Mouse (Mus musculus) embryonic facial prominence, embryonic 15.5 days (tissue): ENCODE measurements at regions not wholly inside any gene's neighbourhood (a gene's known extent, or its start where the extent isn't known, plus 50 kb on each side); places are given as distances from the start of the nearest gene placed in this dataset.

Experiments
- ATAC-seq: fragments of 200-750 bp; cut with Nextera tagmentation; 2 replicates; pipeline ENCODE4 v1.8.0; 2017; ENCODE audit warnings: low read depth, moderate TSS enrichment; ENCODE audit not compliant: insufficient number of reproducible peaks, low FRiP score, low TSS enrichment
- H3K27ac ChIP-seq: fragments of 300-500 bp; sonication (generic); replicated peaks from 2 replicates; pipeline ENCODE4 v1.5.1; 2015; ENCODE audit warnings: mild to moderate bottlenecking, inconsistent platforms
- H3K27me3 ChIP-seq: fragments of 300-500 bp; sonication (generic); 2 replicates; pipeline ENCODE4 v1.6.1; 2015; ENCODE audit warnings: inconsistent platforms
- H3K36me3 ChIP-seq: fragments of 300-500 bp; sonication (generic); 2 replicates; pipeline ENCODE4 v1.6.1; 2015; ENCODE audit warnings: mild to moderate bottlenecking, inconsistent platforms
- H3K4me1 ChIP-seq: fragments of 300-500 bp; sonication (generic); 2 replicates; pipeline ENCODE4 v1.6.1; 2015; ENCODE audit warnings: inconsistent platforms
- H3K4me2 ChIP-seq: fragments of 300-500 bp; sonication (generic); replicated peaks from 2 replicates; pipeline ENCODE4 v1.6.1; 2015; ENCODE audit warnings: mild to moderate bottlenecking, inconsistent platforms
- H3K4me3 ChIP-seq: fragments of 300-500 bp; sonication (generic); replicated peaks from 2 replicates; pipeline ENCODE4 v1.5.1; 2015; ENCODE audit warnings: mild to moderate bottlenecking, inconsistent platforms
- H3K9ac ChIP-seq: fragments of 300-500 bp; sonication (generic); 2 replicates; pipeline ENCODE4 v1.6.1; 2015; ENCODE audit warnings: inconsistent platforms
- H3K9me3 ChIP-seq: fragments of 300-500 bp; sonication (generic); replicated peaks from 2 replicates; pipeline ENCODE4 v1.6.1; 2016; ENCODE audit warnings: inconsistent platforms
- WGBS: fragments of 180-500 bp; shearing (Covaris S2); methylation state at CpG from one replicate; pipeline ENCODE4 v1.1.7; 2015; 5-methylcytosine and 5-hydroxymethylcytosine counted together

GRCm38 (mm10) chr8:117894861-117895260 is 93.1 kb upstream of the Mphosph6 start:
- Histone ChIP-seq H3K4me1 (no peaks in the 10 kb centered on the region), H3K27ac (no peak overlapping the region), H3K9me3 (no peaks in the 10 kb centered on the region), H3K4me3 (no peak overlapping the region), H3K4me2 (no peak overlapping the region), H3K36me3 (no peaks in the 10 kb centered on the region), H3K9ac (no peak overlapping the region), H3K27me3 (no peaks in the 10 kb centered on the region)
- WGBS = 51% methylated on average over 8 of the region's 8 CpGs
- ATAC-seq = no peak

GRCm38 (mm10) chr8:117890211-117890610 is 88.5 kb upstream of the Mphosph6 start:
- no peak overlapping the region for H3K27ac ChIP-seq
- no peaks in the 10 kb centered on the region for H3K27me3 ChIP-seq
- no peaks in the 10 kb centered on the region for H3K9me3 ChIP-seq
- no peaks in the 10 kb centered on the region for H3K4me1 ChIP-seq
- H3K4me2 ChIP-seq = no peak overlapping the region
- ATAC-seq = no peak
- no peak overlapping the region for H3K4me3 ChIP-seq
- H3K36me3 ChIP-seq = no peaks in the 10 kb centered on the region
- H3K9ac ChIP-seq = no peak overlapping the region
- WGBS = 77% methylated on average over 3 of the region's 3 CpGs

- Histone ChIP-seq H3K4me3 (no peak overlapping the region), H3K36me3 (no peaks in the 10 kb centered on the region), H3K4me1 (no peaks in the 10 kb centered on the region), H3K4me2 (no peak overlapping the region), H3K9me3 (no peaks in the 10 kb centered on the region), H3K27me3 (no peaks in the 10 kb centered on the region), H3K9ac (no peak overlapping the region), H3K27ac (no peak overlapping the region)
- WGBS = 81% methylated on average over 8 of the region's 8 CpGs
- ATAC-seq = no peak
These were observed 79.8 kb upstream of the Mphosph6 start for GRCm38 (mm10) chr8:117881414-117881973.

GRCm38 (mm10) chr8:117880279-117880975 is 78.7 kb upstream of the Mphosph6 start:
- Histone ChIP-seq H3K36me3 (no peaks in the 10 kb centered on the region), H3K4me2 (no peak overlapping the region), H3K27ac (no peak overlapping the region), H3K4me3 (no peak overlapping the region), H3K9ac (no peak overlapping the region), H3K27me3 (no peaks in the 10 kb centered on the region), H3K9me3 (no peaks in the 10 kb centered on the region), H3K4me1 (no peaks in the 10 kb centered on the region)
- 70% methylated on average over 13 of the region's 13 CpGs for WGBS
- no peak for ATAC-seq

- ATAC-seq = no peak
- no peaks in the 10 kb centered on the region for H3K36me3 ChIP-seq
- 39% methylated on average over 4 of the region's 4 CpGs for WGBS
- H3K4me2 ChIP-seq = no peak overlapping the region
- no peak overlapping the region for H3K9ac ChIP-seq
- no peak overlapping the region for H3K27ac ChIP-seq
- H3K9me3 ChIP-seq = no peaks in the 10 kb centered on the region
- H3K27me3 ChIP-seq = no peaks in the 10 kb centered on the region
- H3K4me3 ChIP-seq = no peak overlapping the region
- no peaks in the 10 kb centered on the region for H3K4me1 ChIP-seq
These were observed 71.9 kb upstream of the Mphosph6 start for GRCm38 (mm10) chr8:117873611-117874010.

- no peak overlapping the region for H3K27ac ChIP-seq
- no peak overlapping the region for H3K4me3 ChIP-seq
- H3K4me1 ChIP-seq = no peaks in the 10 kb centered on the region
- no peak overlapping the region for H3K9ac ChIP-seq
- no peak overlapping the region for H3K4me2 ChIP-seq
- no peaks in the 10 kb centered on the region for H3K9me3 ChIP-seq
- no peaks in the 10 kb centered on the region for H3K27me3 ChIP-seq
- 89% methylated on average over 2 of the region's 2 CpGs for WGBS
- no peak for ATAC-seq
- H3K36me3 ChIP-seq = no peaks in the 10 kb centered on the region
These were observed 65.4 kb upstream of the Mphosph6 start for GRCm38 (mm10) chr8:117867138-117867537.

GRCm38 (mm10) chr8:117865014-117865413 is 63.3 kb upstream of the Mphosph6 start:
- ATAC-seq = no peak
- H3K27me3 ChIP-seq = peaks cover 4% of the 10 kb centered on the region
- 22% methylated on average over 6 of the region's 6 CpGs for WGBS

GRCm38 (mm10) chr8:117863837-117864236 is 62.1 kb upstream of the Mphosph6 start:
- WGBS = 41% methylated on average over 2 of the region's 2 CpGs
- H3K36me3 ChIP-seq = no peaks in the 10 kb centered on the region
- ATAC-seq = no peak
- H3K9ac ChIP-seq = no peak overlapping the region
- H3K4me3 ChIP-seq = no peak overlapping the region
- no peaks in the 10 kb centered on the region for H3K4me1 ChIP-seq
- no peak overlapping the region for H3K4me2 ChIP-seq
- no peak overlapping the region for H3K27ac ChIP-seq
- H3K9me3 ChIP-seq = no peaks in the 10 kb centered on the region
- peaks cover 9% of the 10 kb centered on the region for H3K27me3 ChIP-seq

More at GRCm38 (mm10) chr8:117865014-117865413, 63.3 kb upstream of the Mphosph6 start:
- H3K4me2 ChIP-seq = no peak overlapping the region
- H3K9ac ChIP-seq = no peak overlapping the region
- no peak overlapping the region for H3K27ac ChIP-seq
- H3K36me3 ChIP-seq = no peaks in the 10 kb centered on the region
- H3K4me3 ChIP-seq = no peak overlapping the region
- H3K9me3 ChIP-seq = no peaks in the 10 kb centered on the region
- no peaks in the 10 kb centered on the region for H3K4me1 ChIP-seq

- Histone ChIP-seq H3K36me3 (no peaks in the 10 kb centered on the region), H3K4me2 (no peak overlapping the region), H3K4me1 (no peaks in the 10 kb centered on the region), H3K27ac (no peak overlapping the region), H3K4me3 (no peak overlapping the region), H3K9ac (no peak overlapping the region), H3K9me3 (no peaks in the 10 kb centered on the region), H3K27me3 (peaks cover 9% of the 10 kb centered on the region)
- ATAC-seq = no peak
- WGBS = 67% methylated on average over 2 of the region's 2 CpGs
These were observed 60.6 kb upstream of the Mphosph6 start for GRCm38 (mm10) chr8:117862318-117862717.

GRCm38 (mm10) chr8:117859734-117860133 is 58.0 kb upstream of the Mphosph6 start:
- 10% methylated on average over 11 of the region's 11 CpGs for WGBS
- ATAC-seq = no peak
- H3K27ac ChIP-seq = no peak overlapping the region
- H3K9me3 ChIP-seq = no peaks in the 10 kb centered on the region
- H3K27me3 ChIP-seq = peaks cover 9% of the 10 kb centered on the region
- H3K9ac ChIP-seq = no peak overlapping the region
- no peaks in the 10 kb centered on the region for H3K36me3 ChIP-seq
- H3K4me2 ChIP-seq = no peak overlapping the region
- H3K4me3 ChIP-seq = no peak overlapping the region
- no peaks in the 10 kb centered on the region for H3K4me1 ChIP-seq

GRCm38 (mm10) chr8:117859095-117859494 is 57.4 kb upstream of the Mphosph6 start:
- H3K27ac ChIP-seq = no peak overlapping the region
- WGBS = 63% methylated on average over 7 of the region's 7 CpGs
- no peaks in the 10 kb centered on the region for H3K4me1 ChIP-seq
- H3K36me3 ChIP-seq = no peaks in the 10 kb centered on the region
- no peaks in the 10 kb centered on the region for H3K9me3 ChIP-seq
- no peak overlapping the region for H3K4me3 ChIP-seq
- H3K4me2 ChIP-seq = no peak overlapping the region
- ATAC-seq = no peak
- peaks cover 9% of the 10 kb centered on the region for H3K27me3 ChIP-seq
- H3K9ac ChIP-seq = no peak overlapping the region

- no peak overlapping the region for H3K4me3 ChIP-seq
- H3K27me3 ChIP-seq = peaks cover 9% of the 10 kb centered on the region
- H3K36me3 ChIP-seq = no peaks in the 10 kb centered on the region
- ATAC-seq = no peak
- 88% methylated on average over 13 of the region's 13 CpGs for WGBS
- H3K4me2 ChIP-seq = no peak overlapping the region
- H3K9me3 ChIP-seq = no peaks in the 10 kb centered on the region
- H3K4me1 ChIP-seq = no peaks in the 10 kb centered on the region
- no peak overlapping the region for H3K9ac ChIP-seq
- H3K27ac ChIP-seq = no peak overlapping the region
These were observed 54.4 kb upstream of the Mphosph6 start for GRCm38 (mm10) chr8:117856121-117856520.
